Comparison of ENCODE assay signal across 13 mouse cellular contexts in the genomic region with DNA sequence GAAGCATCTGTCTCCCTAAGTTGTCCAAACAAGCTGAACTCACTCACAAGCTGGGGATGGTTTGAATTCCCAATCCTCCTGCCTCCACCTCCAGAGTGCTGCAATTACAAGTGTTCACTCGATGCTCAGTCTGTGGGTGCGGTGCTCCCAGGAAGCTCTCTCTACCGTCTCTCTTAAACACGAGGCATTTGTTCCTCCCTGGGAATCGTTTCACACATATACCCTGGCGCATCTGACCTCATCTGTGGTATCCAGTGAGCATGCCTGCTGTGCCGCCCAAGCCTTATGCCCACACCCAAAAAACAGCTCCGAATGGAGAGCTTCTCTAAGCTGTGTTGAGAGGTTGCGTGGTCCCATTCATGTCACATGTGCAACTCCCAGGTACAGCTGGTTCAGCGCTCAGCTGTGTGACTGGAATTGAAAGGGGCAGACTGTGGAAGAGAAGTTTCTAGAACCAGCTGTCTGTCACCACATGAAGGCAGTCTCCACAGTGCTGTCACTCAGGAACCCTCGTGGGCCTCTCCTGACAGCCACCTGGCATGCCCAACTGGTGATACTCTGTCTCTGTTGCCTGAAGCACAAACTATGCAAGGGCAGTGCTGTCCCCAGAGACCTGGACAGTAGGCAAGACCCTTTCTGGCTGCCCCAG. TPM values are rescaled to one million over a fixed set of nuclear protein-coding genes. Genes with fewer than 3 reads are reported as not detected.
DNase-seq lines count a peak whose midpoint lies in the region; ATAC-seq and TF ChIP-seq lines count a peak whose summit lies in the region.
"Had no signal": no experiment of that assay in that cellular context is flagged by ENCODE, and none has a peak within 500 bp of the region (broad histone marks: within the 10 kb centered on the region; RNA-seq: fewer than 3 reads in every experiment).

No protein-coding gene starts in this region.

- no peaks in the 10 kb centered on the region for H3K9me3 ChIP-seq in embryonic facial prominence, embryonic 15.5 days (replicated peaks)
- H3K9me3 ChIP-seq in limb, embryonic 11.5 days (ENCODE audit: control insufficient read depth, low read length): no peaks in the 10 kb centered on the region
- H3K9me3 ChIP-seq: midbrain, embryonic 12.5 days had no signal

- peaks cover 25% of the 10 kb centered on the region for H3K4me1 ChIP-seq in embryonic facial prominence, embryonic 15.5 days
- peaks cover 25% of the 10 kb centered on the region for H3K4me1 ChIP-seq in limb, embryonic 11.5 days (ENCODE audit: control insufficient read depth, insufficient read depth, low read length)

- H3K4me3 ChIP-seq in left cerebral cortex, adult 2 months: no peak overlapping the region
- no peak overlapping the region for H3K4me3 ChIP-seq in embryonic facial prominence, embryonic 15.5 days (replicated peaks)
- no peak overlapping the region for H3K4me3 ChIP-seq in limb, embryonic 11.5 days (ENCODE audit: low read depth, low read length)
- H3K4me3 ChIP-seq: erythroblast, embryonic 14.5 days; midbrain, embryonic 12.5 days had no signal

- H3K36me3 ChIP-seq in embryonic facial prominence, embryonic 15.5 days: peaks cover 7% of the 10 kb centered on the region
- peaks cover 2% of the 10 kb centered on the region; the same call in 1 of the 2 replicates for H3K36me3 ChIP-seq in limb, embryonic 11.5 days (ENCODE audit: control insufficient read depth, insufficient read depth, low read length)

- peak overlapping the region; percentile 58 for H3K27ac ChIP-seq in left cerebral cortex, adult 2 months
- 0 out of 2 replicates have a peak overlapping the region, but pooled peaks have one; percentile 7 for H3K27ac ChIP-seq in embryonic facial prominence, embryonic 15.5 days (replicated peaks)
- no peak overlapping the region for H3K27ac ChIP-seq in limb, embryonic 11.5 days (replicated peaks; ENCODE audit: low read depth, low read length)

- ATAC-seq in embryonic facial prominence, embryonic 15.5 days (ENCODE audit: insufficient number of reproducible peaks, low FRiP score, low TSS enrichment, low read depth): no peak
- no peak for ATAC-seq in limb, embryonic 11.5 days (ENCODE audit: insufficient number of reproducible peaks, low FRiP score, low TSS enrichment, low read depth)

- H3K4me2 ChIP-seq in embryonic facial prominence, embryonic 15.5 days (replicated peaks): no peak overlapping the region
- no peak overlapping the region for H3K4me2 ChIP-seq in limb, embryonic 11.5 days (ENCODE audit: low read depth, severe bottlenecking)
- H3K4me2 ChIP-seq: midbrain, embryonic 12.5 days had no signal

- DNase-seq in left cerebral cortex, adult 2 months (ENCODE audit: extremely low spot score in 1 of 2, low spot score in 2 of 2): no peak
- no peak for DNase-seq in left cerebral cortex, postnatal 4 days
- no peak for DNase-seq in limb, embryonic 11.5 days (ENCODE audit: low spot score)
- DNase-seq in thymus, postnatal 36 days: peak; percentile 46 to 76
- DNase-seq in cerebellum, postnatal 4 days (ENCODE audit: low spot score in 2 of 2): no peak
- DNase-seq in left cerebral cortex, postnatal 14 days (ENCODE audit: low spot score in 2 of 2): no peak
- DNase-seq: cerebellum, postnatal 14 days; gastrocnemius, postnatal 36 days; kidney, adult 11 months had no signal

- no peaks in the 10 kb centered on the region for H3K27me3 ChIP-seq in embryonic facial prominence, embryonic 15.5 days
- H3K27me3 ChIP-seq in limb, embryonic 11.5 days (ENCODE audit: control insufficient read depth, insufficient read depth, low read length): no peaks in the 10 kb centered on the region
- H3K27me3 ChIP-seq: midbrain, embryonic 12.5 days had no signal

- intact Hi-C loops in left cerebral cortex, adult 2 months (cut with DNase I): no loop called here
- intact Hi-C loops in left cerebral cortex, postnatal 4 days (cut with DNase I): no loop called here
- intact Hi-C loops in left cerebral cortex, postnatal 14 days (cut with DNase I): no loop called here

- no peak for TF ChIP-seq CTCF in left cerebral cortex, adult 2 months (IDR thresholded peaks at IDR 0.05)

- WGBS in embryonic facial prominence, embryonic 15.5 days: 71% methylated on average over 11 of the region's 11 CpGs
- WGBS in limb, embryonic 11.5 days: 89% methylated on average over 11 of the region's 11 CpGs

- H3K9ac ChIP-seq in embryonic facial prominence, embryonic 15.5 days: no peak overlapping the region
- H3K9ac ChIP-seq in limb, embryonic 11.5 days (ENCODE audit: low read length): 0 out of 2 replicates have a peak overlapping the region, but pooled peaks have one; percentile 2
- H3K9ac ChIP-seq: midbrain, embryonic 12.5 days had no signal

RNA-seq across cellular contexts. Expression of a gene that starts 29.4 kb away (rescaled TPM):
- total RNA-seq in left cerebral cortex, adult 2 months (2021): 10 to 100 TPM; 22.0 to 25.4 TPM
- total RNA-seq in left cerebral cortex, postnatal 4 days (2021): 10 to 100 TPM; 19.4 to 21.5 TPM
- 29.0 and 31.4 TPM in 2 replicates for polyA plus RNA-seq in embryonic facial prominence, embryonic 15.5 days (2015; fragmentation: Nextera tagmentation; extraction: Ambion mirVana)
- 22.5 and 23.8 TPM in 2 replicates for polyA plus RNA-seq in limb, embryonic 11.5 days (2014; fragmentation: Nextera tagmentation; extraction: Ambion mirVana)
- 10 to 100 TPM; 22.1 to 23.4 TPM for total RNA-seq in left cerebral cortex, postnatal 14 days (2021)

RNA-seq across cellular contexts. Expression of a gene that starts 37.8 kb away (rescaled TPM):
- total RNA-seq in left cerebral cortex, adult 2 months (2021): 10 to 100 TPM; 55.3 to 66.9 TPM
- 10 to 100 TPM; 29.9 to 38.1 TPM for total RNA-seq in left cerebral cortex, postnatal 4 days (2021)
- 13.1 and 13.7 TPM in 2 replicates for polyA plus RNA-seq in embryonic facial prominence, embryonic 15.5 days (2015; fragmentation: Nextera tagmentation; extraction: Ambion mirVana)
- polyA plus RNA-seq in limb, embryonic 11.5 days (2014; fragmentation: Nextera tagmentation; extraction: Ambion mirVana): 7.1 and 8.8 TPM in 2 replicates
- total RNA-seq in left cerebral cortex, postnatal 14 days (2021): 10 to 100 TPM; 62.2 to 70.1 TPM
- total RNA-seq: liver, adult 2 months had no signal
- polyA plus RNA-seq: erythroblast, embryonic 14.5 days; liver, adult 2 months had no signal

Comparison
In these comparisons a context has a peak if more than half of its experiments do, and no peak if none do; other contexts are left out.
1. DNase-seq: peak in thymus, postnatal 36 days (2 of 2); none in left cerebral cortex, adult 2 months (0 of 2), left cerebral cortex, postnatal 4 days (single experiment), limb, embryonic 11.5 days (single experiment), cerebellum, postnatal 4 days (0 of 2) and left cerebral cortex, postnatal 14 days (0 of 2).